Mouse (Mus musculus): ENCODE measurements around the gene Fbn1. TPM values are rescaled to one million over a fixed set of nuclear protein-coding genes. Genes with fewer than 3 reads are reported as not detected.

Gene Fbn1
- total RNA-seq (2015) (0.16 and 0.18 TPM in 2 replicates), total RNA-seq (2017) (0.37 TPM in 2 replicates)

GRCm38 (mm10) chr2:125507893-125508292 lies at the start of gene Fbn1:
Gene Fbn1 (minus strand): TSS chr2:125507993.
- ATAC-seq (ENCODE audit: poor library complexity, severe bottlenecking), result no peak

- peak; percentile 33; the same call in 1 of the 2 replicates for ATAC-seq (ENCODE audit: poor library complexity, severe bottlenecking)
These were observed 48.0 kb upstream of the Fbn1 start for GRCm38 (mm10) chr2:125555830-125556229.

GRCm38 (mm10) chr2:125548806-125549578 lies 41.2 kb upstream of the Fbn1 start:
- ATAC-seq (ENCODE audit: poor library complexity, severe bottlenecking), result no peak

GRCm38 (mm10) chr2:125544986-125545385 lies 37.2 kb upstream of the Fbn1 start:
- no peak for ATAC-seq (ENCODE audit: poor library complexity, severe bottlenecking)

GRCm38 (mm10) chr2:125543646-125544045 lies 35.9 kb upstream of the Fbn1 start:
- no peak for ATAC-seq (ENCODE audit: poor library complexity, severe bottlenecking)

- ATAC-seq (ENCODE audit: poor library complexity, severe bottlenecking), result no peak
These were observed 33.7 kb upstream of the Fbn1 start for GRCm38 (mm10) chr2:125541451-125541850.

- no peak for ATAC-seq (ENCODE audit: poor library complexity, severe bottlenecking)
These were observed 32.8 kb upstream of the Fbn1 start for GRCm38 (mm10) chr2:125540579-125540978.

GRCm38 (mm10) chr2:125539640-125540039 lies 31.8 kb upstream of the Fbn1 start:
- no peak for ATAC-seq (ENCODE audit: poor library complexity, severe bottlenecking)

- ATAC-seq (ENCODE audit: poor library complexity, severe bottlenecking), result no peak
These were observed 22.9 kb upstream of the Fbn1 start for GRCm38 (mm10) chr2:125530665-125531064.

- ATAC-seq (ENCODE audit: poor library complexity, severe bottlenecking), result no peak
These were observed 18.8 kb upstream of the Fbn1 start for GRCm38 (mm10) chr2:125526566-125526965.

- no peak for ATAC-seq (ENCODE audit: poor library complexity, severe bottlenecking)
These were observed 17.7 kb upstream of the Fbn1 start for GRCm38 (mm10) chr2:125525484-125525883.

GRCm38 (mm10) chr2:125516594-125516993 lies 8.8 kb upstream of the Fbn1 start:
- no peak for ATAC-seq (ENCODE audit: poor library complexity, severe bottlenecking)

GRCm38 (mm10) chr2:125515291-125516057 lies 7.7 kb upstream of the Fbn1 start:
- no peak for ATAC-seq (ENCODE audit: poor library complexity, severe bottlenecking)

- no peak for ATAC-seq (ENCODE audit: poor library complexity, severe bottlenecking)
These were observed 6.6 kb upstream of the Fbn1 start for GRCm38 (mm10) chr2:125514391-125514790.

GRCm38 (mm10) chr2:125512544-125512943 lies 4.8 kb upstream of the Fbn1 start:
- ATAC-seq (ENCODE audit: poor library complexity, severe bottlenecking), result no peak

GRCm38 (mm10) chr2:125511898-125512297 lies 4.1 kb upstream of the Fbn1 start:
- no peak for ATAC-seq (ENCODE audit: poor library complexity, severe bottlenecking)

GRCm38 (mm10) chr2:125510752-125511151 lies 3.0 kb upstream of the Fbn1 start:
- ATAC-seq (ENCODE audit: poor library complexity, severe bottlenecking), result no peak

GRCm38 (mm10) chr2:125508381-125508780 lies 588 bp upstream of the Fbn1 start:
- ATAC-seq (ENCODE audit: poor library complexity, severe bottlenecking), result no peak

- 0 out of 2 replicates have a peak, but pooled peaks have one; percentile 18 for ATAC-seq (ENCODE audit: poor library complexity, severe bottlenecking)
These were observed 1.3 kb downstream of the Fbn1 start for GRCm38 (mm10) chr2:125506316-125507054.

- peak; percentile 15; the same call in 1 of the 2 replicates for ATAC-seq (ENCODE audit: poor library complexity, severe bottlenecking)
These were observed 2.0 kb downstream of the Fbn1 start for GRCm38 (mm10) chr2:125505746-125506315.

Data from megakaryocyte, adult 5-6 weeks (primary cell).